Mouse (Mus musculus) forebrain, embryonic 16.5 days (tissue): ENCODE data around the gene Abcb5. TPM values are rescaled to one million over a fixed set of nuclear protein-coding genes. Genes with fewer than 3 reads are reported as not detected.

Experiments
- ATAC-seq: fragments of 200-750 bp; cut with Nextera tagmentation; 2 replicates; pipeline ENCODE4 v1.8.0; 2017; ENCODE audit warnings: mild to moderate bottlenecking, moderate library complexity
- H3K27ac ChIP-seq: fragments of 300-500 bp; sonication (generic); 2 replicates; pipeline ENCODE4 v1.5.1; 2014; ENCODE audit warnings: low read length, control low read depth
- H3K27me3 ChIP-seq: fragments of 300-500 bp; sonication (generic); replicated peaks from 2 replicates; pipeline ENCODE4 v1.6.1; 2014; ENCODE audit warnings: low read length; ENCODE audit not compliant: control insufficient read depth, insufficient read depth
- H3K36me3 ChIP-seq: fragments of 300-500 bp; sonication (generic); 2 replicates; pipeline ENCODE4 v1.6.1; 2014; ENCODE audit not compliant: control insufficient read depth, insufficient read depth
- H3K4me1 ChIP-seq: fragments of 300-500 bp; sonication (generic); replicated peaks from 2 replicates; pipeline ENCODE4 v1.6.1; 2014; ENCODE audit warnings: low read length; ENCODE audit not compliant: control insufficient read depth, insufficient read depth
- H3K4me2 ChIP-seq: fragments of 300-500 bp; sonication (generic); 2 replicates; pipeline ENCODE4 v1.6.1; 2014; ENCODE audit warnings: mild to moderate bottlenecking, low read length, control low read depth
- H3K4me3 ChIP-seq: fragments of 300-500 bp; sonication (generic); replicated peaks from 2 replicates; pipeline ENCODE4 v1.5.1; 2014; ENCODE audit warnings: mild to moderate bottlenecking, low read length, control low read depth
- H3K9ac ChIP-seq: fragments of 300-500 bp; sonication (generic); replicated peaks from 2 replicates; pipeline ENCODE4 v1.6.1; 2014; ENCODE audit warnings: low read depth, low read length, control low read depth
- H3K9me3 ChIP-seq: fragments of 300-500 bp; sonication (generic); 2 replicates; pipeline ENCODE4 v1.6.1; 2016; ENCODE audit warnings: low read length; ENCODE audit not compliant: control insufficient read depth
- WGBS: fragments of 180-500 bp; shearing (Covaris S2); extraction: QIAGEN DNeasy Blood & Tissue Kit; methylation state at CpG from one replicate; pipeline ENCODE4 v1.1.7; 2014; 5-methylcytosine and 5-hydroxymethylcytosine counted together
- polyA plus RNA-seq: library from polyadenylated mRNA; unstranded; fragments of >200 nt; fragmentation: Nextera tagmentation; extraction: Ambion mirVana; gene quantifications from 2 replicates; pipeline ENCODE4 v1.2.1, GENCODE M21; 2015

Gene Abcb5
- polyA plus RNA-seq, 1 experiment from 2014 or later: not detected

DNA sequence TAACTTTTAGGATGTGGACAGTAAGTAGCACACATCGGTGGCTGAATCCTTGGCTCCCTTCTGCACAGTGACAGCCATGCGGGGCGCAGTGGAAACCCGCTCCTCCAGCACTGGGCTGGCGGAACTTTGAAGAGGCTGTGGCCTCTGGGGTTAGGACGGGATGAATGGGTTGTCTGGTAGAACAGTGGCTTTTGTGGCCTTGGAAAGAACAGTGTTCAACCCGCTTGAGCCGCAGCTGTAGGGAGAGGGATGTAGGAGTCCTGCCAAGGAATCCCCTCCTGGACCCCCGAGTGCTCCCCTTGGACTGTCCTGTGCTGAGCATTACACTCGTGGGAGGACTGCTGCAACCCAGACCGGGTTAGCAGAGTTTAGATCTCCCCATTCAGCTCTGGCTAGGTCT lies 116.2 kb downstream of the Abcb5 start:
- peaks cover 32% of the 10 kb centered on the region for H3K4me1 ChIP-seq
- peak overlapping the region; percentile 52 for H3K4me3 ChIP-seq
- no peaks in the 10 kb centered on the region for H3K36me3 ChIP-seq
- H3K27ac ChIP-seq: no peak overlapping the region
- WGBS: 1% methylated on average over 11 of the region's 11 CpGs
- H3K9ac ChIP-seq: peak overlapping the region; percentile 60
- ATAC-seq: 0 out of 2 replicates have a peak, but pooled peaks have one; percentile 3
- peaks cover 14% of the 10 kb centered on the region for H3K27me3 ChIP-seq
- no peaks in the 10 kb centered on the region for H3K9me3 ChIP-seq
- H3K4me2 ChIP-seq: peak overlapping the region; percentile 86

DNA sequence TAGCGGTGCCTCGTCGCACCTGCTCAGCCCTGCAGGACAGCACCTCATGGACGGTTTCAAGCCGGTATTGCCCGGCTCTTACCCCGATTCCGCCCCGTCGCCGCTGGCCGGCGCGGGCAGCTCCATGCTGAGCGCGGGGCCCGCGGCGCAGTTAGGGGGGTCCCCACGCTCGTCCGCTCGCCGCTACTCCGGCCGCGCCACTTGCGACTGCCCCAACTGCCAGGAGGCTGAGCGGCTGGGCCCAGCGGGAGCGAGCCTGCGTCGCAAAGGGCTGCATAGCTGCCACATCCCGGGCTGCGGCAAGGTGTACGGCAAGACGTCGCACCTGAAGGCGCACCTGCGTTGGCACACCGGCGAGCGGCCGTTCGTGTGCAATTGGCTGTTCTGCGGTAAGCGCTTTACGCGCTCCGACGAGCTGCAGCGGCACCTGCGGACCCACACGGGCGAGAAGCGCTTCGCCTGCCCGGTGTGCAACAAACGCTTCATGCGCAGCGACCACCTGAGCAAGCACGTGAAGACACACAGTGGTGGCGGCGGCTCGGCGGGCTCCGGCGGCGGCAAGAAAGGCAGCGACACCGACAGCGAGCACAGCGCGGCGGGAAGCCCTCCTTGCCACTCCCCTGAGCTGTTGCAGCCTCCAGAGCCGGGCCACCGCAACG lies 116.9 kb downstream of the Abcb5 start:
- H3K27ac ChIP-seq: peak overlapping the region; percentile 75

DNA sequence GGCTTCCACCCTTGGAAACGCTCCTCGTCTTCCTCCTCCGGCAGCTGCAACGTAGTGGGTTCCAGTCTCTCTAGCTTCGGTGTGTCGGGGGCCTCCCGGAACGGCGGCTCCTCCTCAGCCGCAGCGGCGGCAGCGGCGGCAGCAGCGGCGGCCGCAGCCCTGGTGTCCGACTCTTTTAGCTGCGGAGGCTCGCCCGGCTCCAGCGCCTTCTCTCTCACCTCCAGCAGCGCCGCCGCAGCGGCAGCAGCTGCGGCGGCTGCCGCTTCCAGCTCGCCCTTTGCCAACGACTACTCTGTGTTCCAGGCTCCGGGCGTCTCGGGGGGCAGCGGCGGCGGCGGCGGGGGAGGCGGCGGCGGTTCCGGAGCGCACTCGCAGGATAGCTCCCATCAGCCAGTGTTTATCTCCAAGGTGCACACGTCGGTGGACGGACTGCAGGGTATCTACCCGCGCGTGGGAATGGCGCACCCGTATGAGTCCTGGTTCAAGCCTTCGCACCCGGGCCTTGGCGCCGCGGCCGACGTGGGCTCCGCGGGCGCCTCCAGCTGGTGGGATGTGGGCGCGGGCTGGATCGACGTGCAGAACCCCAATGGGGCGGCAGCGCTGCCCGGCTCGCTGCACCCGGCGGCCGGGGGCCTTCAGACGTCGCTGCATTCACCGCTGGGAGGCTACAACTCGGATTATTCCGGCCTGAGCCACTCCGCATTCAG lies 117.6 kb downstream of the Abcb5 start:
- Histone ChIP-seq H3K4me3 (peak overlapping the region; percentile 52), H3K4me1 (peaks cover 29% of the 10 kb centered on the region), H3K9ac (peak overlapping the region; percentile 60), H3K4me2 (peak overlapping the region; percentile 86), H3K36me3 (no peaks in the 10 kb centered on the region), H3K27me3 (peaks cover 21% of the 10 kb centered on the region), H3K9me3 (no peaks in the 10 kb centered on the region), H3K27ac (peak overlapping the region; percentile 75)
- ATAC-seq: peak; percentile 49
- under 1% methylated on average over 80 of the region's 80 CpGs for WGBS

More for the DNA sequence above, 116.9 kb downstream of the Abcb5 start:
- WGBS: under 1% methylated on average over 78 of the region's 78 CpGs
- H3K36me3 ChIP-seq: no peaks in the 10 kb centered on the region
- H3K4me1 ChIP-seq: peaks cover 30% of the 10 kb centered on the region
- peak overlapping the region; percentile 52 for H3K4me3 ChIP-seq
- peak overlapping the region; percentile 86 for H3K4me2 ChIP-seq
- no peaks in the 10 kb centered on the region for H3K9me3 ChIP-seq
- H3K9ac ChIP-seq: peak overlapping the region; percentile 60
- ATAC-seq: peak; percentile 35
- peaks cover 18% of the 10 kb centered on the region for H3K27me3 ChIP-seq

- Histone ChIP-seq H3K9ac (peak overlapping the region; percentile 60), H3K4me1 (peaks cover 33% of the 10 kb centered on the region), H3K36me3 (no peaks in the 10 kb centered on the region), H3K27ac (peak overlapping the region; percentile 75), H3K9me3 (no peaks in the 10 kb centered on the region), H3K4me2 (peak overlapping the region; percentile 86), H3K27me3 (peaks cover 14% of the 10 kb centered on the region), H3K4me3 (peak overlapping the region; percentile 52)
- 1% methylated on average over 22 of the region's 23 CpGs for WGBS
- peak; percentile 29 for ATAC-seq
Observed at GRCm38 (mm10) chr12:118847861-118848495, 118.2 kb downstream of the Abcb5 start.

- WGBS: under 1% methylated on average over 17 of the region's 17 CpGs
- H3K4me2 ChIP-seq: peak overlapping the region; percentile 86
- ATAC-seq: no peak
- peak overlapping the region; percentile 41; the same call in 1 of the 2 replicates for H3K9ac ChIP-seq
- no peaks in the 10 kb centered on the region for H3K36me3 ChIP-seq
- peaks cover 38% of the 10 kb centered on the region for H3K4me1 ChIP-seq
- peak overlapping the region; percentile 51; the same call in 1 of the 2 replicates for H3K27ac ChIP-seq
- H3K4me3 ChIP-seq: peak overlapping the region; percentile 52
- no peaks in the 10 kb centered on the region for H3K9me3 ChIP-seq
- H3K27me3 ChIP-seq: peaks cover 14% of the 10 kb centered on the region
Observed at GRCm38 (mm10) chr12:118847381-118847780, 118.8 kb downstream of the Abcb5 start.

DNA sequence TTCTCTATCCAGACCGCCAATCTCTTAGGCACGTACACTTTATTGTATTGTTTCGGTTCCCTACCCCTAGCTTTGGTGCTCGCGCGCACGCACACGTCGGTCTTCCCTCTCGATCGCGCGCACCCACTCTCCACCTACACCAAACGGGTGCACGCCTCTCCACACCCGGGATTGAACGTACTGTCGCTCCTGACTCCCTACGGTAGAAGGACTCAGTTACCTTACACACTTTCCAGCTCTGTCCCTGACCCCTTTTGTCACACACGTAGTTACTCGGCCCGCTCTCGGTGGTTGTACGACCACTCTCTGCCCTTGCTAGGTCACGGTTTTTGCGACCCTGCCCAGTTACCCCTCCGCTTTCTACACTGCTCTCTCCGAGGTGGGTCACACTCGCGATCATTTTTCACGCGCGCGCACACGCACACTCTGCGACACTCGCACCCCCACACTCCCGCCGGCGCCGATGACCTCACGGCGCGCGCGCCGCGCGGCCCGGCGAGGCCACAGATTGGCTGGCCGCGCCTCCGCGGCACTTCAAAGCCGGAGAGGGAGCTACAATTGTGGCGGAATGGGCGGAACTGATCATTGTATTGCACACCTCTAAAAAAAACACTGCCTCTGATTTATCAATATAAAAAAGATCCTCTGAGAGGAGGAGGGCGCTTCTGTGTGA lies 119.4 kb downstream of the Abcb5 start:
- ATAC-seq: peak; percentile 50
- H3K4me3 ChIP-seq: peak overlapping the region; percentile 52
- H3K36me3 ChIP-seq: no peaks in the 10 kb centered on the region
- peak overlapping the region; percentile 60 for H3K27ac ChIP-seq
- H3K4me2 ChIP-seq: peak overlapping the region; percentile 86
- H3K9me3 ChIP-seq: no peaks in the 10 kb centered on the region
- peaks cover 38% of the 10 kb centered on the region for H3K4me1 ChIP-seq
- H3K27me3 ChIP-seq: peaks cover 14% of the 10 kb centered on the region
- WGBS: under 1% methylated on average over 59 of the region's 59 CpGs
- H3K9ac ChIP-seq: peak overlapping the region; percentile 59

DNA sequence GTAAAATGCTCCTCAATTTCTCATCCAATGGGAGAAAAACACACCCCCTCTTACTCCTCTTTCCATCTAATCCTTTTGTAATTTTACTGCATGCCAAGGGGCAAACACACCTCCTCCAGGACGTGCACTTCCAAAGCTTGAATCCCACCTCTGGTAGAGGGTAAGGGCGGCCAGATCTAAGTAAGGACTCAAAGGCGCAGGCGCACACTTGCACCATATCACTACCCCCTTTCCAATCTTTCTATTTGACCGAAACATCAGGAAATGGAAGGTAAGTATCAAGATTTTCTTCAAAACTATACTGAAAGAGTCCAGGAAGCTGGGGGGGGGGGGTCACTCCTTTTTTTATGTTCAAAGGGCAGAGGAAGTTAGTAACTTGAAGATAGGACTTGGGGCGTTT lies 120.0 kb downstream of the Abcb5 start, which contains the start of gene Sp8:
Gene Sp8, plus strand, starts transcription at position 109 of the 400 bp plus-strand sequence.
- 6% methylated on average over 6 of the region's 6 CpGs for WGBS
- Histone ChIP-seq H3K9me3 (no peaks in the 10 kb centered on the region), H3K4me1 (peaks cover 38% of the 10 kb centered on the region), H3K9ac (peak within 1 kb of the TSS; percentile 59), H3K36me3 (no peaks in the 10 kb centered on the region), H3K4me2 (peak within 1 kb of the TSS; percentile 86), H3K27me3 (peaks cover 14% of the 10 kb centered on the region), H3K27ac (peak within 1 kb of the TSS; percentile 60), H3K4me3 (peak within 1 kb of the TSS; percentile 52)
- no peak for ATAC-seq

GRCm38 (mm10) chr12:118845351-118845750 lies 120.9 kb downstream of the Abcb5 start:
- Histone ChIP-seq H3K4me1 (peaks cover 44% of the 10 kb centered on the region), H3K36me3 (no peaks in the 10 kb centered on the region), H3K4me2 (no peak overlapping the region), H3K4me3 (no peak overlapping the region), H3K9ac (no peak overlapping the region), H3K9me3 (no peaks in the 10 kb centered on the region), H3K27me3 (peaks cover 14% of the 10 kb centered on the region), H3K27ac (no peak overlapping the region)
- ATAC-seq: no peak
- 42% methylated on average over 3 of the region's 3 CpGs for WGBS
